Comparison of ENCODE assay signal across 8 mouse cellular contexts in genomic region chr12:110837192-110837841, GRCm38 (mm10). TPM values are rescaled to one million over a fixed set of nuclear protein-coding genes. Genes with fewer than 3 reads are reported as not detected.
DNase-seq lines count a peak whose midpoint lies in the region; ATAC-seq and TF ChIP-seq lines count a peak whose summit lies in the region.

No protein-coding gene starts in this region.

- H3K27me3 ChIP-seq in E14TG2a.4 (ENCODE audit: insufficient read depth, low read length) (no peaks in the 10 kb centered on the region), Patski (no peaks in the 10 kb centered on the region)
- H3K27me3 ChIP-seq in hindbrain, embryonic 13.5 days = no peaks in the 10 kb centered on the region
- no peaks in the 10 kb centered on the region for H3K27me3 ChIP-seq in limb, embryonic 14.5 days (ENCODE audit: control insufficient read depth, insufficient read depth, low read length)

- POLR2A ChIA-PET in Patski (lab: Charles Lee) = no interaction called here

- WGBS in hindbrain, embryonic 13.5 days = 36% methylated on average over 5 of the region's 5 CpGs
- WGBS in limb, embryonic 14.5 days = 41% methylated on average over 5 of the region's 5 CpGs

- in situ Hi-C loops in Patski (cut with MboI; ENCODE audit: low pct_unique_long_range_greater_than_20kb) = no loop called here

- peaks cover 74% of the 10 kb centered on the region for H3K4me1 ChIP-seq in E14TG2a.4 (replicated peaks; ENCODE audit: low read depth, low read length)
- peaks cover 23% of the 10 kb centered on the region for H3K4me1 ChIP-seq in hindbrain, embryonic 13.5 days (replicated peaks)
- H3K4me1 ChIP-seq in limb, embryonic 14.5 days (ENCODE audit: control insufficient read depth, insufficient read depth, low read length) = peaks cover 5% of the 10 kb centered on the region

- H3K36me3 ChIP-seq in E14TG2a.4 (ENCODE audit: insufficient read depth, low read length) = peaks cover 25% of the 10 kb centered on the region
- no peaks in the 10 kb centered on the region for H3K36me3 ChIP-seq in hindbrain, embryonic 13.5 days
- no peaks in the 10 kb centered on the region for H3K36me3 ChIP-seq in limb, embryonic 14.5 days (ENCODE audit: control insufficient read depth, insufficient read depth, low read length)

- peak overlapping the region; percentile 80 for H3K27ac ChIP-seq in hindbrain, embryonic 13.5 days
- H3K27ac ChIP-seq in limb, embryonic 14.5 days (replicated peaks; ENCODE audit: low read depth, low read length) = no peak overlapping the region

- peak overlapping the region; percentile 53; the same call in 1 of the 2 replicates for H3K9ac ChIP-seq in hindbrain, embryonic 13.5 days
- H3K9ac ChIP-seq in limb, embryonic 14.5 days (ENCODE audit: low read depth, low read length, severe bottlenecking) = 0 out of 2 replicates have a peak overlapping the region, but pooled peaks have one; percentile 21

- TF ChIP-seq CTCF in E14TG2a.4 (conservative IDR thresholded peaks at IDR 0.05; ENCODE audit: low read length) = no peak
- no peak for TF ChIP-seq CTCF in Patski (IDR thresholded peaks at IDR 0.05)

- peak; percentile 22 for ATAC-seq in Patski
- ATAC-seq in hindbrain, embryonic 13.5 days (ENCODE audit: low FRiP score) = no peak
- no peak for ATAC-seq in limb, embryonic 14.5 days (ENCODE audit: low FRiP score, low read depth)
- no peak for ATAC-seq in megakaryocyte-erythroid progenitor cell, adult 5-6 weeks (replicated peaks; ENCODE audit: low FRiP score, low TSS enrichment, poor library complexity, severe bottlenecking)

- TF ChIP-seq POLR2A in limb, embryonic 14.5 days (IDR thresholded peaks at IDR 0.05; ENCODE audit: borderline replicate concordance, extremely low read depth, insufficient read depth, insufficient read length) = no peak

- H3K9me3 ChIP-seq in E14TG2a.4 (ENCODE audit: low read length) = no peaks in the 10 kb centered on the region
- H3K9me3 ChIP-seq in hindbrain, embryonic 13.5 days = no peaks in the 10 kb centered on the region
- H3K9me3 ChIP-seq in limb, embryonic 14.5 days (ENCODE audit: control insufficient read depth, low read length) = no peaks in the 10 kb centered on the region

- CTCF ChIA-PET in Patski (lab: Charles Lee) = no interaction called here

- peak overlapping the region; percentile 78 for H3K4me3 ChIP-seq in E14TG2a.4 (replicated peaks; ENCODE audit: low read length)
- no peak overlapping the region for H3K4me3 ChIP-seq in hindbrain, embryonic 13.5 days
- H3K4me3 ChIP-seq in limb, embryonic 14.5 days (replicated peaks; ENCODE audit: low read length) = no peak overlapping the region

- peak overlapping the region; percentile 20; the same call in 1 of the 2 replicates for H3K4me2 ChIP-seq in hindbrain, embryonic 13.5 days
- H3K4me2 ChIP-seq in limb, embryonic 14.5 days (replicated peaks; ENCODE audit: low read depth, low read length, severe bottlenecking) = no peak overlapping the region

- no peak for DNase-seq in Patski (ENCODE audit: low read depth, low spot score)
- DNase-seq in limb, embryonic 14.5 days (ENCODE audit: low spot score) = no peak
- no peak for DNase-seq in testis, postnatal 10 days (ENCODE audit: low spot score)
- no peak for DNase-seq in urinary bladder, postnatal 36 days (ENCODE audit: low spot score in 2 of 2)
- DNase-seq in heart, adult 8-10 months (ENCODE audit: low spot score) = no peak

RNA-seq across cellular contexts. Expression of gene Mok, which starts 3.4 kb away (rescaled TPM):
- polyA plus RNA-seq in Patski (2021) = 16.2 TPM
- polyA plus RNA-seq in hindbrain, embryonic 13.5 days (2015; fragmentation: Nextera tagmentation; extraction: Ambion mirVana) = 12.5 and 13.4 TPM in 2 replicates
- polyA plus RNA-seq in limb, embryonic 14.5 days (2012; rRNA removed) = 5.4 and 5.6 TPM in 2 replicates
- polyA plus RNA-seq in limb, embryonic 14.5 days (2014; fragmentation: Nextera tagmentation; extraction: Ambion mirVana) = 4.5 and 5.8 TPM in 2 replicates
- total RNA-seq in megakaryocyte-erythroid progenitor cell, adult 5-6 weeks (2014; fragmentation: Nextera tagmentation) = 0.42 and 0.67 TPM in 2 replicates
- 0.05 TPM in 1 of 2 replicates, not detected in the other for total RNA-seq in megakaryocyte-erythroid progenitor cell, adult 5-6 weeks (2017)
- under 1 TPM; 0.50 to 0.80 (median 0.70) TPM for total RNA-seq in heart, adult 8-10 months (2022)

RNA-seq across cellular contexts. Expression of gene Zfp839, which starts 12.7 kb away (rescaled TPM):
- 7.6 TPM for polyA plus RNA-seq in Patski (2021)
- 4.0 and 4.6 TPM in 2 replicates for polyA plus RNA-seq in hindbrain, embryonic 13.5 days (2015; fragmentation: Nextera tagmentation; extraction: Ambion mirVana)
- 8.7 and 10.0 TPM in 2 replicates for polyA plus RNA-seq in limb, embryonic 14.5 days (2012; rRNA removed)
- polyA plus RNA-seq in limb, embryonic 14.5 days (2014; fragmentation: Nextera tagmentation; extraction: Ambion mirVana) = 3.9 and 4.8 TPM in 2 replicates
- 5.9 and 6.6 TPM in 2 replicates for total RNA-seq in megakaryocyte-erythroid progenitor cell, adult 5-6 weeks (2014; fragmentation: Nextera tagmentation)
- total RNA-seq in megakaryocyte-erythroid progenitor cell, adult 5-6 weeks (2017) = 3.8 and 5.4 TPM in 2 replicates
- 10 to 100 TPM; 10.5 to 12.1 (median 11.1) TPM for total RNA-seq in heart, adult 8-10 months (2022)

RNA-seq across cellular contexts. Expression of gene Cinp, which starts 51.6 kb away (rescaled TPM):
- polyA plus RNA-seq in Patski (2021) = 33.0 TPM
- polyA plus RNA-seq in hindbrain, embryonic 13.5 days (2015; fragmentation: Nextera tagmentation; extraction: Ambion mirVana) = 67.3 and 67.4 TPM in 2 replicates
- 74.0 and 74.8 TPM in 2 replicates for polyA plus RNA-seq in limb, embryonic 14.5 days (2012; rRNA removed)
- polyA plus RNA-seq in limb, embryonic 14.5 days (2014; fragmentation: Nextera tagmentation; extraction: Ambion mirVana) = 73.4 and 77.6 TPM in 2 replicates
- 71.9 and 72.2 TPM in 2 replicates for total RNA-seq in megakaryocyte-erythroid progenitor cell, adult 5-6 weeks (2014; fragmentation: Nextera tagmentation)
- 138 and 161 TPM in 2 replicates for total RNA-seq in megakaryocyte-erythroid progenitor cell, adult 5-6 weeks (2017)
- 10 to 100 TPM; 21.7 to 28.5 (median 27.8) TPM for total RNA-seq in heart, adult 8-10 months (2022)

RNA-seq across cellular contexts. Expression of gene Tecpr2, which starts 51.7 kb away (rescaled TPM):
- polyA plus RNA-seq in Patski (2021) = 7.4 TPM
- 6.4 and 7.3 TPM in 2 replicates for polyA plus RNA-seq in hindbrain, embryonic 13.5 days (2015; fragmentation: Nextera tagmentation; extraction: Ambion mirVana)
- 10.1 and 11.4 TPM in 2 replicates for polyA plus RNA-seq in limb, embryonic 14.5 days (2012; rRNA removed)
- 3.8 and 4.4 TPM in 2 replicates for polyA plus RNA-seq in limb, embryonic 14.5 days (2014; fragmentation: Nextera tagmentation; extraction: Ambion mirVana)
- 4.5 and 5.7 TPM in 2 replicates for total RNA-seq in megakaryocyte-erythroid progenitor cell, adult 5-6 weeks (2014; fragmentation: Nextera tagmentation)
- 3.7 and 5.5 TPM in 2 replicates for total RNA-seq in megakaryocyte-erythroid progenitor cell, adult 5-6 weeks (2017)
- 1 to 10 TPM; 4.9 to 5.8 (median 5.3) TPM for total RNA-seq in heart, adult 8-10 months (2022)
